Mouse (Mus musculus) olfactory bulb, adult 2 months (tissue): ENCODE results near the gene Dcx. TPM values are rescaled to one million over a fixed set of nuclear protein-coding genes. Genes with fewer than 3 reads are reported as not detected.

Experiments
- H3K27ac ChIP-seq: fragments of 200-500 bp; 2 replicates; pipeline ENCODE4 v1.5.1; 2012; ENCODE audit warnings: low read depth, low read length; ENCODE audit not compliant: insufficient read depth
- H3K4me1 ChIP-seq: fragments of 200-500 bp; 2 replicates; pipeline ENCODE4 v1.6.1; 2012; ENCODE audit warnings: low read length; ENCODE audit not compliant: control insufficient read depth, insufficient read depth
- H3K4me3 ChIP-seq: fragments of 200-500 bp; 2 replicates; pipeline ENCODE4 v1.5.1; 2012; ENCODE audit warnings: mild to moderate bottlenecking, low read depth, low read length, moderate library complexity; ENCODE audit not compliant: insufficient read depth
- CTCF ChIP-seq: fragments of 200-500 bp; IDR thresholded peaks from 2 replicates; pipeline ENCODE4 v1.5.1; 2012; ENCODE audit warnings: low read depth, mild to moderate bottlenecking, low read length, moderate library complexity; ENCODE audit not compliant: insufficient read depth
- POLR2A ChIP-seq: fragments of 200-500 bp; IDR thresholded peaks from 2 replicates; pipeline ENCODE4 v1.6.1; 2012; ENCODE audit warnings: mild to moderate bottlenecking, low read depth, low read length, moderate library complexity; ENCODE audit not compliant: insufficient read depth
- WGBS: fragments of 180-500 bp; shearing (Covaris S2); methylation state at CpG from one replicate; pipeline ENCODE4 v1.1.7; 2018; 5-methylcytosine and 5-hydroxymethylcytosine counted together
- polyA plus RNA-seq: library from polyadenylated mRNA; stranded (reverse); fragments of >200 nt; gene quantifications from 2 replicates; pipeline ENCODE4 v1.2.4, GENCODE M21; 2012; ENCODE audit warnings: low replicate concordance; ENCODE audit not compliant: missing spikeins, insufficient read depth, insufficient read length

Gene Dcx
- 74.2 and 222 TPM in 2 replicates for polyA plus RNA-seq

DNA sequence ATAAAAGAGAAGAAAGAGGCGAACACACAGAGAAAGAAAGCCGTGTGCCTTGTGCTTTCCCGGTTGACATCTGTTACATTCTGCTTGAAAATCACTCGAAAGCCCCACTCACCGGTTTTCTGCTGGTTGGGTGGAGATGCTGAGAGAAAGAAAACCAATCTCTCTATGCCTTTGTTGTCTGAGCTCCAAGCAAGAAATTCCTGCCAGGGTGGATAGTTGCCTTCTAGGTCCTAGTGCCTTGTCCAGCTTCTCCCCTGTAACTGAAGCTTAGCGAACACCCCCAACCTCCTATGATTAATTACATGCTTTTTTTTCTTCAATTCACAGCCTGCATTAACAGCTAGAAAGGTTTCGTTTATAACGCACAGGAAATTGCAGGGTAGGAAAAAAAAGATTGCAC, at the start of gene Dcx:
Gene Dcx, minus strand, starts transcription at position 354 of the 400 bp plus-strand sequence.
- peak within 1 kb of the TSS; percentile 46 for H3K4me3 ChIP-seq

DNA sequence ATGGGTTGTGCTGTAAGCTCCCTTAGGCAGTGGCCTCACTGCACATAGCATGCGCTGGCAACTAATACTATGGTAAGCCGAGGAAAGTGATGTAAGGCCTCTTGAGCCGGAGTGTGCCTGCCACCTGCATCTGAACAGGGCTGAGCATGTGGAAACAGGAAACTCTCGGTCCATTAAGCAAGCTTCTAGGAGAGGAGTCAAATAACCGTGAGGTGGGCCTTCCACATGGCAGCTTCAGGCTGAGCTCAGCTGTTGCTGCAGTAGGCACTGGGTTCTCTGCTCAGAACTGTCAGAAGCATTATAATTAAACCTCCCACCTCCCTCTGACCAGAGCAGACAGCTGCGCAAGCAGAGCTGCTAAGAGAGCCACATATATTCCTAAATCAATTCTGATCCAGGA, 33.1 kb upstream of the Dcx start:
- no peak for TF ChIP-seq POLR2A
- TF ChIP-seq CTCF: no peak
- WGBS: 37% methylated on average over 6 of the region's 6 CpGs
- H3K4me1 ChIP-seq: peaks cover 4% of the 10 kb centered on the region; the same call in 1 of the 2 replicates
- no peak overlapping the region for H3K4me3 ChIP-seq
- H3K27ac ChIP-seq: no peak overlapping the region; the same call in 1 of the 2 replicates

More for the DNA sequence above, at the start of gene Dcx:
- Histone ChIP-seq H3K27ac (peak within 1 kb of the TSS; percentile 96), H3K4me1 (no peaks in the 10 kb centered on the region)
- 22% methylated on average over 8 of the region's 8 CpGs for WGBS
- no peak for TF ChIP-seq POLR2A
- TF ChIP-seq CTCF: no peak

DNA sequence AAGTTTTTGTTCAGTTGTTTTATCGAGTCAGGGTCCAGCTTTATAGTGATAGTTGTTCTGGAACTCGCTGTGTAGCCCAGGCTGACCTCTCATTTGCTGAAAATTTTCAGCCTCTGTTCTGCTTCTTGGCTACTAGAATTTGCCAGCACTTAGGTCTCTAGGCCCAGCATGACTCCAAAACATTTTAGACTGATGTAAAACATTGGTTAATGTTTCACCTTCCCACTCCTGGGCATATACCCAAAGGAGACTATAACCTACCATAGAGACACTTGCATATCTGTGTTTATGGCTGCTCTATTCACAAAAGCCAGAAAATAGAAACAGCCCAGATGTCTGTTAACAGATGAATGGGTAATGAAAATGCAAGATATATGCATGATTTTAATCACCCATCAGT, 560 bp upstream of the Dcx start:
- 31% methylated on average over 2 of the region's 2 CpGs for WGBS
- H3K27ac ChIP-seq: no peak overlapping the region
- H3K4me3 ChIP-seq: no peak overlapping the region
- H3K4me1 ChIP-seq: no peaks in the 10 kb centered on the region
- no peak for TF ChIP-seq POLR2A
- no peak for TF ChIP-seq CTCF

DNA sequence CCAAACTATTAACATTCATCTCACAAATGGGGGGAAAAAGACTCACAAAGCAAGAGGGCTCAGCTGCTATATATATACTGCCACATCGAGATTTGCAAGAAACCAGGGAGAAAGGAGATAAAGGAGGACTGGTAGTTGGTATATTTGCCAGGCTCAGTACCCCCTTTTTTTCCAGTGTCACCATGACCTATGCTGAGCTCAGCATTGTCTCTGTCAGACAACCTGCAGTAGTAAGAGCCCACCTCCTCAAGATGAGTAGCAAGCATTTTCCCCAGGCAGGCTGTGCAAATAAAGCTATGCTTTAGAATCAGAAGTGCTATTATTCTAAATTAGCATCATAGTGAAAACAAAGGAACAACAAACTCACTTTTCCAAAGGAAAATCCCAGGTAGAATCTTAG, 581 bp downstream of the Dcx start:
- peak overlapping the region; percentile 46; the same call in 1 of the 2 replicates for H3K4me3 ChIP-seq
- TF ChIP-seq POLR2A (no peak), CTCF (no peak)
- no peaks in the 10 kb centered on the region for H3K4me1 ChIP-seq
- H3K27ac ChIP-seq: peak overlapping the region; percentile 96
- 17% methylated on average over 1 of the region's 1 CpGs for WGBS

DNA sequence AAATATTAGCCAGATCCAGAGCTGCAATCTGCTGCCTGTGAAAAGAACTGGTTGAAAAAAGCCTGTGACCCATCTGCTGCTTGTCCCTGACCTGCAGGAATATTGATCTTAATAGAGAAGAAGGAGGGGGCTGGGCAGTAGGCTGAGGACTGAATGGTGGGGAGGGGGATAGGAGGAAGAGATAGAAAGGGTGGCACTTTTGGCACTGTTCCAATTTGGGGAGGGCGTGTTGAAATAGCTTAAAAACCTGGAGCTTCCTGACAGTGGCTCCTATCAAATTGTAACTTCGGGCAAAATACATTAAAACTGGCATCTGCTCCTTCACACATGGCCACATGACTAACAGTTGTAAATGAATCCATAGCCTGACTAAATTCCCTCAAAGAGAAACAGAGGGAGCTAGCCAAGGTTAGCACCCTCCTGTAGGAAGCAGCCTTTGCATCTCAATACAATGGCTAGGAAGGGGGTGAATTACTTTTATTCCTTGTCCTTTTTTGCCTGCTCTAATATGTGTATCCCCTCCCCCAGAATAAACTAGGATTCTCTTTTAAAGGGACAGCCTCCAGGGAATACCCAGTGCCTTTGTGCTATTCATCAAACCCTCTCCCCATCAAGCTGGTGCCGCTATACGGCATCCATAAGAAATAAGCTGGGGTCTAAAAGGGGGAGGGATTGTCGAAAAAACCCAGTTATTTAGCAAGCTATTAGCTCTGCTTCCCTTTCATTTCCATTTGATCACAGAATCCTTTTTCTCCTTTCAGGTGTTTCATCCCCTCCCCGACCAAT, 1.5 kb downstream of the Dcx start:
- Histone ChIP-seq H3K27ac (peak overlapping the region; percentile 96), H3K4me3 (peak overlapping the region; percentile 36), H3K4me1 (0 out of 2 replicates have a peak, but pooled peaks cover 2% of the 10 kb centered on the region)
- 27% methylated on average over 6 of the region's 6 CpGs for WGBS
- no peak for TF ChIP-seq POLR2A
- TF ChIP-seq CTCF: no peak

DNA sequence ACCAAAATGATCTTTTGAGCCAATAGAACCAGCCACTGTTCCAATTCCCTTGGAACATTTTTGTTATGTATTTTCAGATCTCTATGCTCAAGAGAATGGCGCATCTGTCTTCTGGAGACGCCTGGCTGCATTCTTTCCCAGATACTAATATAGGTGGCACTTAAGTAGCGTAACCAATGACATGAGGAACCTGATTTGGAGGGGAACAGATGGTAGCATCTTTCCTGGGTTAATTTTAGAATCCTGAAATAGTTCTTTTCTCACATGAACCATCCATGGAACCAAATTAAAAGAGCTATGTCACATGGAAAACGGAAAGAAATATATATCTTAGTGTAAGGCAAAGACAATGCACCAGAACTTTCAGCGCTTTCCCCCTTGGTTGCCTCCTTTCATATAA, 11.0 kb downstream of the Dcx start:
- no peak for TF ChIP-seq POLR2A
- no peak for TF ChIP-seq CTCF
- Histone ChIP-seq H3K4me3 (no peak overlapping the region), H3K4me1 (peaks cover 3% of the 10 kb centered on the region; the same call in 1 of the 2 replicates), H3K27ac (no peak overlapping the region)
- WGBS: 61% methylated on average over 5 of the region's 5 CpGs

DNA sequence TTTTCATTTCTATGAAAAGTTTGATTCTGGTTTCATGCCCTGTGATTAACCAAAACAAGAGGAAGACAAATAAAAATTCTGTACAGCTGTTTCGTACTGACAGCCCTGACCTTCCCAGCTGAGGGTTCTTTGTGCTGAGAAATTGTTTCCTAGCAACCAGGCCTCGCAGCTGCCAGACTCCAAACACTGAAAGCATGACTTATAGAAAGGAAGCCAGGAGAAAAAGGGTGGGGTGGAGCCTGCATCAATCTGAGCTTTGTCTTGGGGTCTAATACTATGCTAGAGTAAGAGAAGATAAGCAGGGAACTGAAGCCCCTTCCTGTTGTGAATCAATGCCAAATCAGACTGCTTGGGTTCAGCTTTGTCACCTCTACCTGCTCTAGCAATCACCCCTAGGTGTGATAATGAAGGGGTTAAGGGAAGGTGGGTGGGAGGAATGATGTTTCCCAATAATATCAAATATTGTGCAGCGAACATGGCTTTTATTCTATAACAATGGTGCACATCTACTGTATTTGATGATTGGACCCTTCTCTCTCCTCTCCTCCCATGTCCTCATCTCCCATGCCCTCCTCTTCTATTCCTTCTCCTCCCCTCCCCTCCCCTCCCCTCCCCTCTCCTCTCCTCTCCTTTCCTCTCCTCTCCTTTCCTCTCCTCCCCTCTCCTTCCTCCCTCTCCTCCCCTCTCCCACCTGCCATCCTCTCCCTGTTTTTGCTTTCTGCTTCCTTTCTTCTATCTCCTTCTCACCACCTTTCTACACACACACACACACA, 26.2 kb downstream of the Dcx start:
- Histone ChIP-seq H3K4me1 (no peaks in the 10 kb centered on the region), H3K4me3 (no peak overlapping the region), H3K27ac (peak overlapping the region; percentile 93)
- 12% methylated on average over 3 of the region's 3 CpGs for WGBS
- TF ChIP-seq CTCF: no peak
- TF ChIP-seq POLR2A: no peak

DNA sequence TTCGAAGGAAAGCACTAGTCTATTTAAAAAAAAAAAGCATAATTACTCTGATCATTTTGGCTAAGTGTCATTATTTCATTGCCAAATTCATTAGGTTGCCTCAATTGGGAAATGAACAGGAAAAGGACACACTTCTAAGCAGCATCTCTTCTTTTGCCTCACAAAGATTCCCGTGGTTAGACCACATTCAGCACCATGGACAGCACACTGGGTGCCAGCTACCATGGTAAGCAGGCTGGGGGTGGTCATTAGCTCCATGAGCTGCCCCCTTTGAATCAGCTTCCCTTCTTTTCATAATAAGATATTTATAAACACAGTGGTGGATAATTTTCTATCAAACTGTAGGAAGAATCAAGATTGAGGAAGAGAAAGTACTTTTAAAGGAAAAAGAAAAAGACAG, 28.4 kb downstream of the Dcx start:
- no peaks in the 10 kb centered on the region for H3K4me1 ChIP-seq
- H3K27ac ChIP-seq: no peak overlapping the region; the same call in 1 of the 2 replicates
- 22% methylated on average over 2 of the region's 2 CpGs for WGBS
- TF ChIP-seq POLR2A (no peak), CTCF (no peak)
- no peak overlapping the region for H3K4me3 ChIP-seq

DNA sequence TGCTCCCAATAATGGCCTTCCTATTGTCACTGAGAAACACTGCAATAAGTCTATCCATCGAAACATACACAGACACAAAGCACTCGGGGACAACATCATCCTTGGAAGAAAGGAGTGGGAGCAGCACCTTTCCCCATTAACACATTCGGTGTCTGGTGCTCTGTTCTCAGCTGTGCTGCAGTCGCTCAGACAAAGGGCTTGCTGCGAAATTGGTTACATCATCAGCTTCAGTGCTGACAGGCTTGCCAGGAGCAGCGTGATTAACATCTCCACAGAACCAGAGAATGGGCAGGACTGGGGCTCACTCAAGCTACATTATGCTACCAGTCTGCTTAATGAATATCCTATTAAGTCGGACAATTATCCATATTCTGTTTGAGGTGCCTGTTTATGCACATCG, 30.8 kb downstream of the Dcx start:
- TF ChIP-seq CTCF: no peak
- no peak for TF ChIP-seq POLR2A
- peaks cover 2% of the 10 kb centered on the region; the same call in 1 of the 2 replicates for H3K4me1 ChIP-seq
- H3K27ac ChIP-seq: 0 out of 2 replicates have a peak overlapping the region, but pooled peaks have one; percentile 31
- 25% methylated on average over 8 of the region's 8 CpGs for WGBS
- H3K4me3 ChIP-seq: no peak overlapping the region
